Mouse (Mus musculus) CH12.LX (cell line): ENCODE measurements around the gene Mvb12b.

ENCODE experiments used
- CHD2 ChIP-seq: IDR thresholded peaks from 2 replicates; pipeline ENCODE4 v1.6.1; 2011; ENCODE audit warnings: low read length, improper control_type of control experiment
- CTCF ChIP-seq, 2 experiments: IDR thresholded peaks in 1 of 2; conservative IDR thresholded peaks in 1 of 2; 2 replicates each; pipeline ENCODE4 v1.5.1; 2011 to 2012; ENCODE audit warnings: low read depth in 2 of 2, low read length in 2 of 2, improper control_type of control experiment in 1 of 2, inconsistent platforms in 1 of 2, mild to moderate bottlenecking in 1 of 2, moderate library complexity in 1 of 2
- EP300 ChIP-seq: IDR thresholded peaks from 2 replicates; pipeline ENCODE4 v1.6.1; 2011; ENCODE audit warnings: low read length, improper control_type of control experiment
- HCFC1 ChIP-seq: IDR thresholded peaks from 2 replicates; pipeline ENCODE4 v1.6.1; 2012; ENCODE audit warnings: low read depth, mild to moderate bottlenecking, inconsistent platforms, low read length, improper control_type of control experiment
- JUN ChIP-seq: IDR thresholded peaks from 2 replicates; pipeline ENCODE4 v1.6.1; 2011; ENCODE audit warnings: low read depth, mild to moderate bottlenecking, low read length, improper control_type of control experiment, moderate library complexity; ENCODE audit not compliant: insufficient read depth
- KAT2A ChIP-seq: IDR thresholded peaks from 2 replicates; pipeline ENCODE4 v1.6.1; 2012; ENCODE audit warnings: low read length, improper control_type of control experiment, inconsistent platforms; ENCODE audit not compliant: insufficient replicate concordance
- MEF2A ChIP-seq: IDR thresholded peaks from 2 replicates; pipeline ENCODE4 v1.6.1; 2014; ENCODE audit warnings: low read depth, mild to moderate bottlenecking, inconsistent platforms, low read length, improper control_type of control experiment, borderline replicate concordance
- NRF1 ChIP-seq: IDR thresholded peaks from 2 replicates; pipeline ENCODE4 v1.6.1; 2014; ENCODE audit warnings: low read depth, mild to moderate bottlenecking, inconsistent platforms, low read length, improper control_type of control experiment, moderate library complexity
- POLR2A ChIP-seq: IDR thresholded peaks from 2 replicates; pipeline ENCODE4 v1.6.1; 2011; ENCODE audit warnings: low read depth, mild to moderate bottlenecking, improper control_type of control experiment, low read length
- POLR2AphosphoS2 ChIP-seq: IDR thresholded peaks from 2 replicates; pipeline ENCODE4 v1.6.1; 2011; ENCODE audit warnings: low read depth, low read length, improper control_type of control experiment
- TCF12 ChIP-seq: IDR thresholded peaks from 2 replicates; pipeline ENCODE4 v1.6.1; 2014; ENCODE audit warnings: low read depth, mild to moderate bottlenecking, inconsistent platforms, low read length, improper control_type of control experiment
- USF1 ChIP-seq: IDR thresholded peaks from 2 replicates; pipeline ENCODE4 v1.6.1; 2014; ENCODE audit warnings: low read depth, mild to moderate bottlenecking, inconsistent platforms, low read length, improper control_type of control experiment
- ZC3H11A ChIP-seq: IDR thresholded peaks from 2 replicates; pipeline ENCODE4 v1.6.1; 2012; ENCODE audit warnings: low read depth, mild to moderate bottlenecking, inconsistent platforms, low read length, improper control_type of control experiment

GRCm38 (mm10) chr2:33925288-33925687 is 37.5 kb upstream of the Mvb12b start:
- TF ChIP-seq EP300 (peak; percentile 93), JUN (peak; percentile 91), MEF2A (peak; percentile 72; the same call in 1 of the 2 replicates), CHD2 (no peak), POLR2AphosphoS2 (no peak), CTCF (conservative IDR thresholded peaks at IDR 0.05 in 1 of 2, IDR thresholded peaks at IDR 0.05 in 1 of 2; ENCODE audit: low read depth in 2 of 2, low read length in 2 of 2) (no peak), KAT2A (no peak), POLR2A (peak; percentile 16; the same call in 1 of the 2 replicates), NRF1 (no peak), TCF12 (peak; percentile 78; the same call in 1 of the 2 replicates), HCFC1 (no peak), ZC3H11A (no peak), USF1 (no peak)
